Mouse (Mus musculus): ENCODE data around the gene Zbtb20.

Zbtb20 gene

GRCm38 (mm10) chr16:43577399-43577798 is 701.7 kb downstream of the Zbtb20 start:
- DNase-seq, result peak; percentile 54

GRCm38 (mm10) chr16:43578351-43578750 is 702.7 kb downstream of the Zbtb20 start:
- DNase-seq, result no peak

GRCm38 (mm10) chr16:43579111-43579510 is 703.4 kb downstream of the Zbtb20 start:
- DNase-seq, result no peak

GRCm38 (mm10) chr16:43580321-43580822 is 704.7 kb downstream of the Zbtb20 start:
- no peak for DNase-seq

- DNase-seq, result no peak
These were observed 705.9 kb downstream of the Zbtb20 start for GRCm38 (mm10) chr16:43581551-43581950.

GRCm38 (mm10) chr16:43586859-43587429 is 711.3 kb downstream of the Zbtb20 start:
- no peak for DNase-seq

GRCm38 (mm10) chr16:43590704-43591493 is 715.2 kb downstream of the Zbtb20 start:
- no peak for DNase-seq

GRCm38 (mm10) chr16:43592062-43592461 is 716.4 kb downstream of the Zbtb20 start:
- DNase-seq, result no peak

- DNase-seq, result no peak
These were observed 717.1 kb downstream of the Zbtb20 start for GRCm38 (mm10) chr16:43592801-43593200.

GRCm38 (mm10) chr16:43597375-43598060 is 721.8 kb downstream of the Zbtb20 start:
- DNase-seq, result no peak

GRCm38 (mm10) chr16:43599707-43600106 is 724.0 kb downstream of the Zbtb20 start:
- no peak for DNase-seq

- no peak for DNase-seq
These were observed 726.9 kb downstream of the Zbtb20 start for GRCm38 (mm10) chr16:43602573-43602972.

GRCm38 (mm10) chr16:43603591-43604141 is 728.0 kb downstream of the Zbtb20 start:
- DNase-seq, result no peak

- no peak for DNase-seq
These were observed 728.8 kb downstream of the Zbtb20 start for GRCm38 (mm10) chr16:43604399-43605013.

GRCm38 (mm10) chr16:43607086-43607485 is 731.4 kb downstream of the Zbtb20 start:
- no peak for DNase-seq

- no peak for DNase-seq
These were observed 732.4 kb downstream of the Zbtb20 start for GRCm38 (mm10) chr16:43608066-43608465.

GRCm38 (mm10) chr16:43610375-43610774 is 734.7 kb downstream of the Zbtb20 start:
- no peak for DNase-seq

- no peak for DNase-seq
These were observed 740.7 kb downstream of the Zbtb20 start for GRCm38 (mm10) chr16:43616348-43616747.

- no peak for DNase-seq
These were observed 741.7 kb downstream of the Zbtb20 start for GRCm38 (mm10) chr16:43617346-43617745.

GRCm38 (mm10) chr16:43618286-43618685 is 742.6 kb downstream of the Zbtb20 start:
- DNase-seq, result no peak

GRCm38 (mm10) chr16:43619277-43619676 is 743.6 kb downstream of the Zbtb20 start:
- DNase-seq, result no peak

- no peak for DNase-seq
These were observed 744.7 kb downstream of the Zbtb20 start for GRCm38 (mm10) chr16:43620359-43620758.
